Mouse (Mus musculus) heart, embryonic 13.5 days (tissue): Measurements from ENCODE around the gene Morc4. TPM values are rescaled to one million over a fixed set of nuclear protein-coding genes. Genes with fewer than 3 reads are reported as not detected.

ENCODE experiments used
- ATAC-seq: fragments of 200-750 bp; cut with Nextera tagmentation; 2 replicates; pipeline ENCODE4 v1.8.0; 2017; ENCODE audit warnings: moderate TSS enrichment; ENCODE audit not compliant: insufficient number of reproducible peaks, low FRiP score, low TSS enrichment; ENCODE audit errors: extremely low read depth
- H3K27ac ChIP-seq: fragments of 300-500 bp; sonication (generic); replicated peaks from 2 replicates; pipeline ENCODE4 v1.5.1; 2015; ENCODE audit warnings: moderate library complexity, mild to moderate bottlenecking, inconsistent platforms
- H3K27me3 ChIP-seq: fragments of 300-500 bp; sonication (generic); replicated peaks from 2 replicates; pipeline ENCODE4 v1.6.1; 2015; ENCODE audit warnings: mild to moderate bottlenecking, inconsistent platforms
- H3K36me3 ChIP-seq: fragments of 300-500 bp; sonication (generic); 2 replicates; pipeline ENCODE4 v1.6.1; 2015; ENCODE audit warnings: mild to moderate bottlenecking, inconsistent platforms
- H3K4me1 ChIP-seq: fragments of 300-500 bp; sonication (generic); 2 replicates; pipeline ENCODE4 v1.6.1; 2015; ENCODE audit warnings: inconsistent platforms
- H3K4me2 ChIP-seq: fragments of 300-500 bp; sonication (generic); 2 replicates; pipeline ENCODE4 v1.6.1; 2015; ENCODE audit warnings: inconsistent platforms, mild to moderate bottlenecking, moderate library complexity
- H3K4me3 ChIP-seq: fragments of 300-500 bp; sonication (generic); 2 replicates; pipeline ENCODE4 v1.5.1; 2015; ENCODE audit warnings: moderate library complexity, mild to moderate bottlenecking, inconsistent platforms
- H3K9ac ChIP-seq: fragments of 300-500 bp; sonication (generic); 2 replicates; pipeline ENCODE4 v1.6.1; 2015; ENCODE audit warnings: inconsistent platforms, mild to moderate bottlenecking, moderate library complexity
- H3K9me3 ChIP-seq: fragments of 300-500 bp; sonication (generic); 2 replicates; pipeline ENCODE4 v1.6.1; 2016; ENCODE audit warnings: inconsistent platforms
- WGBS: fragments of 180-500 bp; shearing (Covaris S2); methylation state at CpG from one replicate; pipeline ENCODE4 v1.1.7; 2015; ENCODE audit warnings: mixed read lengths; 5-methylcytosine and 5-hydroxymethylcytosine counted together
- polyA plus RNA-seq: library from polyadenylated mRNA; unstranded; fragments of >200 nt; fragmentation: Nextera tagmentation; extraction: Ambion mirVana; gene quantifications from 2 replicates; pipeline ENCODE4 v1.2.1, GENCODE M21; 2015

Morc4 gene
- polyA plus RNA-seq, 1 experiment from 2014 or later: 13.9 TPM

DNA sequence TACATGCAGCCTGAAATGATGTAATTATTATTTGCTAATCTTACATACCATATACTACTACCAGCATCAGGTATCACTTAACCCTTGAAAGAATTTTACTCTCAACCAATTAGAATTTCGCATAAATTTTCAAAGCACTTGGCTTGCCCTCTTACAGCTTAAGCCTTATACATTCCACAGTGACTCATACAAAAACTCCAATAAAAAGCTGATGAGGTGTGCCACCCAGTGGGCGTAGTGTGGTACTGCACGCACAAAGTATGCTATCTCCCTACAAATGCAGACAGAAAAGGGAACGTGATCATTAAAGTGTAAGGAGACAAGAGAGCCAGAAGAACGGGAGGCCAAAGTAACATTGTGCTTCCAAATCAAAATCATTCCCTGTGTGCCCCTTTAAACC, 39.0 kb downstream of the Morc4 start:
- no peak for ATAC-seq
- Histone ChIP-seq H3K4me2 (no peak overlapping the region), H3K9ac (no peak overlapping the region), H3K9me3 (0 out of 2 replicates have a peak, but pooled peaks cover 3% of the 10 kb centered on the region), H3K36me3 (peaks cover 13% of the 10 kb centered on the region), H3K4me3 (no peak overlapping the region), H3K27me3 (no peaks in the 10 kb centered on the region), H3K27ac (no peak overlapping the region), H3K4me1 (no peaks in the 10 kb centered on the region)
- 13% methylated on average over 5 of the region's 5 CpGs for WGBS

DNA sequence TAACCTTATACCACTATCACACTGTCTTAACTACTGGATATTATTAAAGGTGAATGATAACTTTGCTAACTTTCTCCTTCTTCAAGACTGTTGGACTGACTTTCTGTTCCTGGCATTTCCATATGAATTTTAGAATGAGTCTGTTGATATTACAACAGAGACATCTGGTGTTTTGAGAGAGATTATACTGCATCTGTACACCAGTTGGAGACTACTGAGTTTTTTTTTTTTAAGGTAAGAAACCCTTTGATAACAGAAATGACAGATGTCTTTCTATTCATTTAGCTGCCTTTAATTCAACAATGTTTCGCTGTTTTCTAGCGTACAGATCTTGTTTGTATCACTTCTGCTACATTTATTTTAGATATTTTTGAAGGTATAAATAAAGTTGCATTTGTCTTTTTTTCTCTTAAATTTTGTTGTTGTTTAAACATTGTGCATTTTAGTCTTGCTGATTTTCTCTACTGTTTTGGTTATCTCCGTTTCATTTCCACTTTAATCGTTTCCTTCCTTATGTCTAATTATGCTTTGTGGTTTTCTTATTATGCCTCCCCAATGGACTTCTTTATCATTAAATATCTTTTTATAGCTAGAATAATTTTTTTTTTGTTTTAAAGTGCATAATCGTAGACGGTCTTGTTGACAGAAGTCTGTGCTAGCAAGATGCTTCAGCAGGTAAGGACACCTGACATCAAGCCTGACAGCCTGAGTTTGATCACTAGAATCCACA, 42.9 kb downstream of the Morc4 start:
- 79% methylated on average over 6 of the region's 6 CpGs for WGBS
- no peak overlapping the region for H3K9ac ChIP-seq
- 0 out of 2 replicates have a peak, but pooled peaks cover 3% of the 10 kb centered on the region for H3K9me3 ChIP-seq
- H3K36me3 ChIP-seq: peaks cover 15% of the 10 kb centered on the region
- no peak overlapping the region for H3K4me3 ChIP-seq
- no peaks in the 10 kb centered on the region for H3K27me3 ChIP-seq
- no peak overlapping the region for H3K4me2 ChIP-seq
- H3K27ac ChIP-seq: no peak overlapping the region
- no peak for ATAC-seq
- no peaks in the 10 kb centered on the region for H3K4me1 ChIP-seq

DNA sequence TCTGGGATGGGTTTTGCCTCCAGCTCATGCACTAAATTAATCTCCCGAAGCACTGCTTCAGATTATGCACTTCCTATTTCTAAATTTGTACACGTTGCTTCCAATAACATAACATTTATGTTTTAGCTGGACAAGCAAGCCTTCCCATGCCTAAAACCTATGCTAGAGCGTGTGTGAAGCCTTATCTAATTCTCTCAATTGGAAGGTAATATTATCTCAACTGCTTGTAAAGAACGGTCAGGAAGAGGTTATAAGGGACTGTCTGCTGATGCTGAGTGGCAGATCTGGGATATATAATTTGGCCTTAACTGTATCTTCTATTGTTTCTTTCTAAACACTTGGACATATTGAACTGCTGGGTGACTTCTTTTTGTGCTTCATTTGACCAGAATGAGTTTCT, 44.6 kb downstream of the Morc4 start:
- Histone ChIP-seq H3K27ac (no peak overlapping the region), H3K36me3 (peaks cover 28% of the 10 kb centered on the region), H3K9ac (no peak overlapping the region), H3K9me3 (no peaks in the 10 kb centered on the region), H3K27me3 (no peaks in the 10 kb centered on the region), H3K4me3 (no peak overlapping the region), H3K4me1 (no peaks in the 10 kb centered on the region), H3K4me2 (no peak overlapping the region)
- ATAC-seq: no peak
- WGBS: 71% methylated on average over 4 of the region's 4 CpGs

DNA sequence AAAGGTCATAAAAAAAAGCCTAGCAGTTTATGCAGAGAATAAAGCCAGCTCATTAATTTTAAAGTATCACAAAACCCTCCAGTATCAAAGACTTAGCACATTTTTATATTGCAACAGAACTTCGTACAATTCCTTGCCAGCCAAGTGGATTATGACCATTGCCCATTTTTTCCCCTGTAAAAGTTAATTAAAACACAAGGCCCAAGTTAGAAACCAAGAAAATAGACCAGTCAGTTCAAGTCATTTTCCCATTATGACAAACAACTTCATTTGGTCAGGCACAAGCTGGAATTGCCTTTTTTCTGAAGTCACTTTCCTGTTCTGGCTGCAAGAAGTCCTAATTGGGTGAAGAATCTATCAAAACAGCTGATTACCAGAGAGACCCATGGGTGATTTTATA, 46.1 kb downstream of the Morc4 start:
- Histone ChIP-seq H3K27ac (no peak overlapping the region), H3K9me3 (no peaks in the 10 kb centered on the region), H3K27me3 (no peaks in the 10 kb centered on the region), H3K36me3 (peaks cover 27% of the 10 kb centered on the region), H3K4me1 (no peaks in the 10 kb centered on the region), H3K4me2 (no peak overlapping the region), H3K9ac (no peak overlapping the region), H3K4me3 (no peak overlapping the region)
- 80% methylated on average over 1 of the region's 1 CpGs for WGBS
- no peak for ATAC-seq

DNA sequence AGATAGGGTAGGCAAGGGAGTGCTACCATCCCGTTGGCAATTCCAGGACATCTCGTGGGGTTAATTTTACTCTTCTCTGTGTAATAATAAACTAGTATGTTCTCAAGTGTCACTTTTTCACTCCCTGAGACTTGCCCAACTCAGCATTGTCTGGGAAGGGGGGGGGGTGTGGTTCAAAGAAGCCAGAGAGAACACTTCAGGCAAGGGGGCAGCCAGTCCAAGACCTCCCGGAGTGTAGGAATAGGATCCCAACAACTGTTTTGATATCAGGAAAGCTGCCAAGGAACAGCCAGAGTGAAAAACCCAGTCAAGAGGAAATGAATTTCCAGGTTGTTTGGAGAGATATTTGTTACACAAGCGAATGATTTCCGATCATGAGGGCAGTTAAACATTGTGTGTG, 56.3 kb downstream of the Morc4 start:
- no peaks in the 10 kb centered on the region for H3K36me3 ChIP-seq
- 68% methylated on average over 5 of the region's 5 CpGs for WGBS
- H3K4me2 ChIP-seq: no peak overlapping the region
- 0 out of 2 replicates have a peak, but pooled peaks cover 6% of the 10 kb centered on the region for H3K27me3 ChIP-seq
- H3K27ac ChIP-seq: no peak overlapping the region
- H3K9me3 ChIP-seq: no peaks in the 10 kb centered on the region
- no peak overlapping the region for H3K9ac ChIP-seq
- ATAC-seq: no peak
- H3K4me1 ChIP-seq: no peaks in the 10 kb centered on the region; the same call in 1 of the 2 replicates
- H3K4me3 ChIP-seq: no peak overlapping the region

DNA sequence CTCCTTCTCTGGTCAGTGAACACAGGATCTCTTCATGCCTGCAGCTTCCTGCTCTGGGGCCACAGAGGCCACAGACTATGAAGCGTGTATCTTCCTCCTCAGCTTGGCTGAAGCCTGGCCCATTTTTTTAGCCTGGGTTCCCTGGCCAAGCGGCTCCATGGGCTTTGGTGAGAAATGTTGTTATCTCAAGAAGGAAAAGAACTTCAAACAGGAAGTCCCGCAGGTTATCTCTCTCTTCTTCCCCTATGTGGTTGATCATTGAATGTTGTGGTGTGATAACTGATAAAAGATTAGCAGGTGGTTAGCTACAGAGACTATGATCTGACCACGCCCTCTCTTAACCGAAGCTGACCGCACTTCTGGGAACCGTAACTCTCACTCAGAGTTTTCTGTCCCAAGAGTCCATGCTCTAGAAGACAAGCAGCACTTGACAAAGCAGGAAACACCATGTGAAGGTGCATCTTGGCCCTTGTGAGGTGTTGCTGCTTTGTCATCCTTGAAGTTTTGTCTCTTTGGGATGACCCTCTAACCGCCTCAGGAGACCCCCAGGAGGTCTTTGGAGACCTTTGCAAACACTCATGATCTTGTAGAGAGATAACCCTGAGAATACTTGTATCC, 57.4 kb downstream of the Morc4 start:
- Histone ChIP-seq H3K4me2 (no peak overlapping the region), H3K9ac (no peak overlapping the region)
- WGBS: 59% methylated on average over 8 of the region's 8 CpGs

DNA sequence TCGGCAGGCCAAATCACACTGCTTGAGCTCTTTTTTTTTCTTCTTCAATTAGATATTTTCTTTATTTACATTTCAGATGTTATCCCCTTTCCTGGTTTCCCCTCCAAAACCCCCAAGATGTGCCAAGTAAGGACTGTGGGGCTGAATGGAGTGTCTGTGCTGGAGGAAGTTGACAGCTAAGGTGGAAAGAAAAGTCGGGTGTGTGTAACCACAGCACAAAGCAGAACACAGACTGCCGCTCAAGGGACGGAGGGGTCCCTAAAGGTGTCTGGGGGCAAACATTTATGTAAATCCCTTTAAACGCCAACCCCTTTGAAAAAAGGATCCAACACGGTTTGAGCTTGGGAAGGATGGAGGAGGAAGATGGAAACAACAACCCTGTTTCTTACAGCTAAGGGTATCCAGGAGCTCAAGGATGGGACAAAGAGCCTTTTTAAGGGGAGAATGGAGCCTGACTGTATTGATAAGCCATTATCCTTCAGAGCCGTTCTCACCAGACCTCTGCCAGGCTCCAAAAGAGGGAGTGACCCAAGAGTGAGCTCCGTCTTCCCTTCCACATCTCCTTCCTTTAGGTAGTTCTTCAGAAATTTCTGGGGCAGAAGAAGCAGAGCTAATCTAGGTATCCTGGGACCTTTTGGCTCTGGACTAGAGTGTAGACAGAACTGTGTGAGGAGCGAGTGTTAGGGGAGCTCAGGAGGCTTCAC, 58.0 kb downstream of the Morc4 start:
- Histone ChIP-seq H3K4me2 (no peak overlapping the region), H3K27ac (no peak overlapping the region), H3K27me3 (0 out of 2 replicates have a peak, but pooled peaks cover 6% of the 10 kb centered on the region), H3K4me1 (no peaks in the 10 kb centered on the region; the same call in 1 of the 2 replicates), H3K4me3 (no peak overlapping the region), H3K9ac (no peak overlapping the region), H3K9me3 (no peaks in the 10 kb centered on the region), H3K36me3 (no peaks in the 10 kb centered on the region)
- 72% methylated on average over 9 of the region's 9 CpGs for WGBS
- ATAC-seq: no peak

More for the DNA sequence above, 57.4 kb downstream of the Morc4 start:
- H3K4me3 ChIP-seq: no peak overlapping the region
- H3K4me1 ChIP-seq: no peaks in the 10 kb centered on the region; the same call in 1 of the 2 replicates
- no peaks in the 10 kb centered on the region for H3K36me3 ChIP-seq
- H3K27me3 ChIP-seq: 0 out of 2 replicates have a peak, but pooled peaks cover 6% of the 10 kb centered on the region
- H3K27ac ChIP-seq: no peak overlapping the region
- no peak for ATAC-seq
- no peaks in the 10 kb centered on the region for H3K9me3 ChIP-seq

DNA sequence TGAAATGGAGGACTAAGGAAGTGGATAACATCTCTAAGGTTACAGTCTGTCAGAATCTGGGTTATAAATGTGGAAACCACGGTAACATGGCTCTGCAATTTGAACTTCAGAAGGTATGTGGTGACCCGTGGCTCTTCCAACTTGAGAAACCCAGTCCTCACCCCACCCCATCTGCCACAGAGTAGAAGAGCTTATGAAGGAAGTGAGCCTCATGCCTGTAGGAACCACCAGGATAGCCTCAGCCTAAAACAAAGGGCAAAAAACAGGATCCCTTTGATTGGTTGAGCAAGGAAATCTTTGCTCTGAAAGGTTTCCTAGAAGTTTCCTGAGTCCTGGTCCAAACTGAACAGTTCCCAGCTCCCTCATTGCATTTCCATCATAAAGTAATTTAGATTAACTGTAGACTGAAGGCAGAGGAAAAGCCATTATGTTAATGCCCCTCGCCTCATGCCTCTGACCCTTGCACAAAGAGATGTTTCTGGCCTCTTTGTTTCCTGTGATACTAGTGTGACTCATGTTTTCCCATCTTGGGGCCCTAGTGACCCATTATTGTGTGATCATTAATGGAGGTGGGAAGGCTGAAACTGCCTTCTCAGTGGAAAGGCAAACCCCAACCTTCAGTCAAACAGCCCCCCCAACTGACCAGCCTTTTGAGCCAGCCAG, 58.7 kb downstream of the Morc4 start:
- Histone ChIP-seq H3K4me1 (no peaks in the 10 kb centered on the region; the same call in 1 of the 2 replicates), H3K4me3 (no peak overlapping the region), H3K36me3 (no peaks in the 10 kb centered on the region), H3K9me3 (no peaks in the 10 kb centered on the region), H3K4me2 (no peak overlapping the region), H3K9ac (no peak overlapping the region), H3K27ac (no peak overlapping the region), H3K27me3 (0 out of 2 replicates have a peak, but pooled peaks cover 6% of the 10 kb centered on the region)
- ATAC-seq: no peak
- WGBS: 72% methylated on average over 3 of the region's 3 CpGs

DNA sequence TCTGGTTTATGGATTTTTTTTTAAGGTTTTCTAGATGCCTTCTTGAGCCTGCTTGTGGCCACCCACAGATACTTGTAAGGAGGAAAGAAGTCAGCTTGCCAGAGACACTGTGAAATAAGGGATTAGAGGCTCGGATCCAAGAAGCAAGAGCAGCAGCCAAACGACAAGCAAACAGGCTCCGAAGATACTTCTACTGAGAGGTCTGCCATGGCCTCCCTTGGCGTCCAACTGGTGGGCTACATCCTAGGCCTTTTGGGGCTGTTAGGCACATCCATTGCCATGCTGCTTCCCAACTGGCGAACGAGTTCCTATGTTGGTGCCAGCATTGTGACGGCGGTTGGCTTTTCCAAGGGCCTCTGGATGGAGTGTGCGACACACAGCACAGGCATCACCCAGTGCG, 63.0 kb downstream of the Morc4 start:
- ATAC-seq: no peak
- Histone ChIP-seq H3K9ac (no peak overlapping the region), H3K27ac (no peak overlapping the region), H3K27me3 (0 out of 2 replicates have a peak, but pooled peaks cover 6% of the 10 kb centered on the region), H3K9me3 (no peaks in the 10 kb centered on the region), H3K4me1 (no peaks in the 10 kb centered on the region), H3K4me3 (no peak overlapping the region), H3K4me2 (no peak overlapping the region), H3K36me3 (no peaks in the 10 kb centered on the region)
- WGBS: 83% methylated on average over 10 of the region's 10 CpGs

DNA sequence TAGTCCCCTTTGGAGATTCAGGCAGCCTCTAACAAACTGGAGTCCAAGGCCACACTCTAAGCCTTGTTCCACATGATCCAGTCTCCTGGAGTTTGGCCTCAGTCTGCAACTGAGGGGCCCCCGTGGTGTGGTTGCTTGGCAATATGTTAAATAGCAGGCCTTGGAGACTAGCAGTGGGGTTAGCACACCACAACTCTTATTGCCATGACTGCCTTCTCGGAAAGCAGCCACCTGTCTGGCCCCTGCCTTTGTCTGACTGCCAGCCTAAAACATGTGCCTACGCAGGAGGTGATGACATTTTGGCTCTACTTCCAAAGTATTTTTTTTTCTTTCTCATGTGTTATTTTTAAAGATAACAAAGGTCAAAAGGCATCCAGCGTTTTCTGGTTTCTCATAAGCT, 63.4 kb downstream of the Morc4 start:
- Histone ChIP-seq H3K9me3 (no peaks in the 10 kb centered on the region), H3K4me2 (no peak overlapping the region), H3K36me3 (no peaks in the 10 kb centered on the region), H3K4me3 (no peak overlapping the region), H3K9ac (no peak overlapping the region), H3K27me3 (0 out of 2 replicates have a peak, but pooled peaks cover 6% of the 10 kb centered on the region), H3K27ac (no peak overlapping the region), H3K4me1 (no peaks in the 10 kb centered on the region)
- no peak for ATAC-seq
- WGBS: 48% methylated on average over 4 of the region's 4 CpGs

DNA sequence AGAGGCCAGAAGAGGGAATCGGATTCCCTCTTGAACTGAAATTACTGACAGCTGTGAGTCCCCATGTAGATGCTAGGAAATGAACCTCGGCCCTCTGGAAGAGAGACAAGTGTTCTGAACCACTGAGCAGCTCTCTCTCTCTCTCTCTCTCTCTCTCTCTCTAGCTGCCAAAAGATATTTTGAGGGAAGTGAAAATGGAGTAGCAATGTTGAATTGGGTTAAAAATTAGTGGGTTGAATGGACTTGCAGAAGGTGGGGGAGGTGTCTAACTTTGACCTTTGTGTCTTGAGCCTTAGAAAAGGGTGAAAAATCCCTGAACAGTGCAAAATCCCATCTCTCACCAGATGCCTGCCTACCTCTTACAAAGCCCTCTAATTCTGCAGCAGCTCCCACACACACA, 64.1 kb downstream of the Morc4 start:
- Histone ChIP-seq H3K4me2 (no peak overlapping the region), H3K9me3 (no peaks in the 10 kb centered on the region)
- no peak for ATAC-seq

More for the DNA sequence above, 64.1 kb downstream of the Morc4 start:
- Histone ChIP-seq H3K27me3 (0 out of 2 replicates have a peak, but pooled peaks cover 3% of the 10 kb centered on the region), H3K9ac (no peak overlapping the region), H3K4me3 (no peak overlapping the region), H3K36me3 (no peaks in the 10 kb centered on the region), H3K4me1 (no peaks in the 10 kb centered on the region), H3K27ac (no peak overlapping the region)
- 70% methylated on average over 2 of the region's 2 CpGs for WGBS
